Mouse (Mus musculus): ENCODE results near the gene Arhgef2.

The Arhgef2 gene

GRCm38 (mm10) chr3:88636555-88636986 lies 30.8 kb downstream of the Arhgef2 start:
- ATAC-seq (ENCODE audit: insufficient number of reproducible peaks, low FRiP score, low TSS enrichment): no peak

GRCm38 (mm10) chr3:88637134-88637533 lies 31.4 kb downstream of the Arhgef2 start:
- ATAC-seq (ENCODE audit: insufficient number of reproducible peaks, low FRiP score, low TSS enrichment): no peak

- no peak for ATAC-seq (ENCODE audit: insufficient number of reproducible peaks, low FRiP score, low TSS enrichment)
Observed at GRCm38 (mm10) chr3:88639239-88639638, 33.5 kb downstream of the Arhgef2 start.

GRCm38 (mm10) chr3:88640676-88641075 lies 34.9 kb downstream of the Arhgef2 start:
- ATAC-seq (ENCODE audit: insufficient number of reproducible peaks, low FRiP score, low TSS enrichment): no peak

- ATAC-seq (ENCODE audit: insufficient number of reproducible peaks, low FRiP score, low TSS enrichment): no peak
Observed at GRCm38 (mm10) chr3:88643078-88643477, 37.3 kb downstream of the Arhgef2 start.

- no peak for ATAC-seq (ENCODE audit: insufficient number of reproducible peaks, low FRiP score, low TSS enrichment)
Observed at GRCm38 (mm10) chr3:88645937-88646336, 40.2 kb downstream of the Arhgef2 start.

GRCm38 (mm10) chr3:88646426-88646995 lies 40.7 kb downstream of the Arhgef2 start:
- no peak for ATAC-seq (ENCODE audit: insufficient number of reproducible peaks, low FRiP score, low TSS enrichment)

- no peak for ATAC-seq (ENCODE audit: insufficient number of reproducible peaks, low FRiP score, low TSS enrichment)
Observed at GRCm38 (mm10) chr3:88647076-88647475, 41.3 kb downstream of the Arhgef2 start.

GRCm38 (mm10) chr3:88647779-88648413 lies 42.1 kb downstream of the Arhgef2 start:
- no peak for ATAC-seq (ENCODE audit: insufficient number of reproducible peaks, low FRiP score, low TSS enrichment)

- no peak for ATAC-seq (ENCODE audit: insufficient number of reproducible peaks, low FRiP score, low TSS enrichment)
Observed at GRCm38 (mm10) chr3:88648452-88649168, 42.8 kb downstream of the Arhgef2 start.

GRCm38 (mm10) chr3:88649186-88649585 lies 43.4 kb downstream of the Arhgef2 start:
- no peak for ATAC-seq (ENCODE audit: insufficient number of reproducible peaks, low FRiP score, low TSS enrichment)

GRCm38 (mm10) chr3:88649967-88650366 lies 44.2 kb downstream of the Arhgef2 start:
- no peak for ATAC-seq (ENCODE audit: insufficient number of reproducible peaks, low FRiP score, low TSS enrichment)

GRCm38 (mm10) chr3:88650713-88651504 lies 45.1 kb downstream of the Arhgef2 start:
- no peak for ATAC-seq (ENCODE audit: insufficient number of reproducible peaks, low FRiP score, low TSS enrichment)

GRCm38 (mm10) chr3:88651669-88652618 lies 46.2 kb downstream of the Arhgef2 start:
- no peak for ATAC-seq (ENCODE audit: insufficient number of reproducible peaks, low FRiP score, low TSS enrichment)

GRCm38 (mm10) chr3:88652846-88653515 lies 47.2 kb downstream of the Arhgef2 start, which contains the start of gene Rxfp4:
Rxfp4 (minus strand) TSS chr3:88653142.
- ATAC-seq (ENCODE audit: insufficient number of reproducible peaks, low FRiP score, low TSS enrichment): no peak

GRCm38 (mm10) chr3:88653516-88654370 lies 48.0 kb downstream of the Arhgef2 start:
- ATAC-seq (ENCODE audit: insufficient number of reproducible peaks, low FRiP score, low TSS enrichment): no peak

- no peak for ATAC-seq (ENCODE audit: insufficient number of reproducible peaks, low FRiP score, low TSS enrichment)
Observed at GRCm38 (mm10) chr3:88654621-88655020, 48.9 kb downstream of the Arhgef2 start.

GRCm38 (mm10) chr3:88655619-88656018 lies 49.9 kb downstream of the Arhgef2 start:
- no peak for ATAC-seq (ENCODE audit: insufficient number of reproducible peaks, low FRiP score, low TSS enrichment)

Measured in cerebellum, adult (tissue).